25 mouse cellular contexts compared by ENCODE assay signal in the genomic region with DNA sequence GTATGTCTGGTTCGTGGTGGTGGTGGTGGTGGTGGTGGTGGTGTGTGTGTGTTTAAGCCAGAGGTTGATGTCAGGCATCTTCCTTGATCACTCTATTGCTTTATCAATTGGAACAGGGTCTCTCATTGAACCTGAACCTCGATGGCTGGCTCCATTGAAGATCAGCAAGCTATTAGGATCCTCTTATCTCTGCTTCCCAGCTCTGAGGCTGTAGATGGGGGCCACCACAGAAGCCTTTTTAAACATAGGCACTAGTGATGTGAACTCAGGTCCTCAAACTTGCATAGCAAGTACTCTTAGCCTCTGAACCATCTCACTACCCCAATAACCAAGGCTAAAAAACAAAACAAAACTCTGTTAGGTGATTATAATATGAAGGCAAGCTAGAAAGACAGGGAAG.
"Had no signal": no experiment of that assay in that cellular context is flagged by ENCODE, and none has a peak within 500 bp of the region (broad histone marks: within the 10 kb centered on the region; RNA-seq: fewer than 3 reads in every experiment).

No protein-coding gene starts in this region.

- H3K9ac ChIP-seq: heart, embryonic 12.5 days; hindbrain, embryonic 12.5 days; hindbrain, embryonic 14.5 days; intestine, embryonic 15.5 days; limb, embryonic 13.5 days; limb, embryonic 15.5 days had no signal

- H3K9me3 ChIP-seq: intestine, embryonic 15.5 days; limb, embryonic 13.5 days; limb, embryonic 15.5 days had no signal

- DNase-seq: gastrocnemius, adult 2 months; gastrocnemius, postnatal 10 days; gastrocnemius, postnatal 25 days; heart, adult 18-20 months; heart, postnatal 10 days; heart, postnatal 4 days; kidney, adult 18-20 months; kidney, adult 8-10 months; kidney, postnatal 10 days; kidney, postnatal 25 days; kidney, postnatal 4 days; layer of hippocampus, adult 9-11 months; layer of hippocampus, postnatal 36 days; left cerebral cortex, postnatal 4 days had no signal

- H3K36me3 ChIP-seq: heart, embryonic 10.5 days; heart, embryonic 12.5 days; hindbrain, embryonic 10.5 days; hindbrain, embryonic 12.5 days; intestine, embryonic 15.5 days; limb, embryonic 13.5 days; limb, embryonic 15.5 days had no signal

- H3K4me3 ChIP-seq: gastrocnemius, adult 2 months; heart, embryonic 10.5 days; heart, embryonic 12.5 days; hindbrain, embryonic 10.5 days; hindbrain, embryonic 12.5 days; intestine, embryonic 15.5 days; limb, embryonic 13.5 days; limb, embryonic 15.5 days had no signal

- ATAC-seq: hindbrain, embryonic 16.5 days; inflammation-experienced regulatory T-cells, adult 6 months; intestine, embryonic 15.5 days; intestine, postnatal 0 days had no signal

- H3K27ac ChIP-seq: gastrocnemius, adult 2 months; heart, embryonic 10.5 days; hindbrain, embryonic 10.5 days; hindbrain, embryonic 12.5 days; hindbrain, embryonic 14.5 days; intestine, embryonic 15.5 days; limb, embryonic 13.5 days; limb, embryonic 15.5 days had no signal

- H3K4me1 ChIP-seq: heart, embryonic 10.5 days; hindbrain, embryonic 10.5 days; hindbrain, embryonic 12.5 days; intestine, embryonic 15.5 days; limb, embryonic 13.5 days had no signal

- H3K27me3 ChIP-seq: heart, embryonic 12.5 days; hindbrain, embryonic 12.5 days; intestine, embryonic 15.5 days; limb, embryonic 13.5 days; limb, embryonic 15.5 days had no signal

- H3K4me2 ChIP-seq: heart, embryonic 12.5 days; hindbrain, embryonic 12.5 days; hindbrain, embryonic 14.5 days; intestine, embryonic 15.5 days; limb, embryonic 13.5 days; limb, embryonic 15.5 days had no signal
